Mouse (Mus musculus): ENCODE data around the gene Tshz2. TPM values are rescaled to one million over a fixed set of nuclear protein-coding genes. Genes with fewer than 3 reads are reported as not detected.

The Tshz2 gene
- polyA plus RNA-seq, 1 experiment: 5.8 TPM

DNA sequence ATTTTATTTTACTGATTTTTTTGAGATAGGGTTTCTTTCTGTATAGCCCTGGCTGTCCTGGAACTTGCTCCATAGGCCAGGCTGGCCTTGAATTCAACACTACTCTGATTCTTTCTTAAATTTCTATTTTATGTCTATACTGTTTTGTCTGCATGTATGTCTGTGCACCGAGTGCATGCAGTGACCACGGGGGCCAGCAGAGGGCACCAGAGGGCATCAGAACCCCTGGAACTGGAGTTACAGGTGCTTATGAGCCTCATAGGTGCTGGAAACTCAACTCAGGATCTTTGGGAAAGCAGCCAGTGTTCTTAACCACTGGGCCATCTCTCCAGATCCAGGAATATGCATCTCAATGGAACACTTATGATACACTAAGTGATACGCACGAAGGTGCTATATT lies 427.3 kb downstream of the Tshz2 start:
- 71% methylated on average over 4 of the region's 4 CpGs for WGBS
- Histone ChIP-seq H3K27me3 (ENCODE audit: control insufficient read depth, insufficient read depth, low read length) (no peaks in the 10 kb centered on the region), H3K4me3 (ENCODE audit: extremely low read depth, insufficient read depth, insufficient read length) (no peak overlapping the region), H3K36me3 (ENCODE audit: control insufficient read depth, insufficient read depth, low read length) (no peaks in the 10 kb centered on the region), H3K27ac (ENCODE audit: insufficient read depth, low read length) (no peak overlapping the region), H3K4me1 (ENCODE audit: control insufficient read depth, insufficient read depth, insufficient read length) (no peaks in the 10 kb centered on the region)
- TF ChIP-seq POLR2A (IDR thresholded peaks at IDR 0.05; ENCODE audit: low read depth, low read length) (no peak), CTCF (IDR thresholded peaks at IDR 0.05; ENCODE audit: extremely low read depth, insufficient read depth, insufficient read length, insufficient replicate concordance) (peak; percentile 37; the same call in 1 of the 2 replicates)
- DNase-seq (ENCODE audit: low read depth in 1 of 2, low spot score in 2 of 2): peak in 1 of 2 experiments; percentile 16

DNA sequence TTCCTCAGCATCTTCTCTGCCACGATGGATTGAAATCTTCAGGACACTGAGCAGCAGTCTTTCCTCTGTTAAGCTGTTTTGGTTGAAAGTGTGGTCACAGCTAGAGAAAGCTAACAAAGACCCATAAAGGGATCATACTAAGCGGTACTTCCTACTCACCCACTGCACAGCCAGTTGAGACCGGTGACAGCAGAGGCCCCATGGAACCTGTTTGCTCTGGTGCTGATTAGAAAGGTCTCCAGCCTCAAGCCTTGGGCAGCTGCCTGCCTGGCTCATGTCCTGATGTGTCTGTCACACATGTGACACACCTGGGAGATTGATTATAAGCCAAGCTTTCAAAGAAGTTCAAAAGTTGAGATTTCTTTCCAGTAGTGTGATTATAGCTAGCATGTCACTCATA lies 429.6 kb downstream of the Tshz2 start:
- H3K36me3 ChIP-seq (ENCODE audit: control insufficient read depth, insufficient read depth, low read length): no peaks in the 10 kb centered on the region
- no peaks in the 10 kb centered on the region for H3K27me3 ChIP-seq (ENCODE audit: control insufficient read depth, insufficient read depth, low read length)
- DNase-seq (ENCODE audit: low read depth in 1 of 2, low spot score in 2 of 2): no peak
- 86% methylated on average over 3 of the region's 3 CpGs for WGBS
- no peak overlapping the region for H3K4me3 ChIP-seq (ENCODE audit: extremely low read depth, insufficient read depth, insufficient read length)
- TF ChIP-seq CTCF (IDR thresholded peaks at IDR 0.05; ENCODE audit: extremely low read depth, insufficient read depth, insufficient read length, insufficient replicate concordance) (no peak), POLR2A (IDR thresholded peaks at IDR 0.05; ENCODE audit: low read depth, low read length) (no peak)
- H3K4me1 ChIP-seq (ENCODE audit: control insufficient read depth, insufficient read depth, insufficient read length): no peaks in the 10 kb centered on the region
- no peak overlapping the region for H3K27ac ChIP-seq (ENCODE audit: insufficient read depth, low read length)

DNA sequence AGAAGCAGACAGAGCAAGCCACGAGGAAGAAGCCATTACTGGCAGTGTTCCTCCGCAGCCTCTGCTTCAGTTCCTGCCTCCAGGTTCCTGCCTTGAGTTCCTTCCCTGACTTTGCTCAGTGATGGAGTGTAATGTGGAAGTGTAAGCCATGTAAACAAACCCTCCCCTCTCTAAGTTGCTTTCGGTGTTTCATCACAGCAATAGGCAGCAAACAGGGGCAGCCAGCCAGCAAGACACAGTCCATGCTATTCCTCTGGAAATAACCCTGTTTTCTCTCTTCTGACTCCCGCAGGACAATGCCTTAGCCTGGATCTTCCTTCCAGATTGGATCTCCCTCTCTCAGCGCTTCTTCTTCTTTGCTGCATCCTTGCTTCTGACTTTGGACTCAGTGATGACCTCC lies 437.2 kb downstream of the Tshz2 start:
- 81% methylated on average over 5 of the region's 5 CpGs for WGBS
- Histone ChIP-seq H3K4me3 (ENCODE audit: extremely low read depth, insufficient read depth, insufficient read length) (no peak overlapping the region), H3K4me1 (ENCODE audit: control insufficient read depth, insufficient read depth, insufficient read length) (no peaks in the 10 kb centered on the region), H3K27ac (ENCODE audit: insufficient read depth, low read length) (no peak overlapping the region), H3K27me3 (ENCODE audit: control insufficient read depth, insufficient read depth, low read length) (no peaks in the 10 kb centered on the region), H3K36me3 (ENCODE audit: control insufficient read depth, insufficient read depth, low read length) (no peaks in the 10 kb centered on the region)
- no peak for DNase-seq (ENCODE audit: low read depth in 1 of 2, low spot score in 2 of 2)
- TF ChIP-seq CTCF (IDR thresholded peaks at IDR 0.05; ENCODE audit: extremely low read depth, insufficient read depth, insufficient read length, insufficient replicate concordance) (no peak), POLR2A (IDR thresholded peaks at IDR 0.05; ENCODE audit: low read depth, low read length) (no peak)

DNA sequence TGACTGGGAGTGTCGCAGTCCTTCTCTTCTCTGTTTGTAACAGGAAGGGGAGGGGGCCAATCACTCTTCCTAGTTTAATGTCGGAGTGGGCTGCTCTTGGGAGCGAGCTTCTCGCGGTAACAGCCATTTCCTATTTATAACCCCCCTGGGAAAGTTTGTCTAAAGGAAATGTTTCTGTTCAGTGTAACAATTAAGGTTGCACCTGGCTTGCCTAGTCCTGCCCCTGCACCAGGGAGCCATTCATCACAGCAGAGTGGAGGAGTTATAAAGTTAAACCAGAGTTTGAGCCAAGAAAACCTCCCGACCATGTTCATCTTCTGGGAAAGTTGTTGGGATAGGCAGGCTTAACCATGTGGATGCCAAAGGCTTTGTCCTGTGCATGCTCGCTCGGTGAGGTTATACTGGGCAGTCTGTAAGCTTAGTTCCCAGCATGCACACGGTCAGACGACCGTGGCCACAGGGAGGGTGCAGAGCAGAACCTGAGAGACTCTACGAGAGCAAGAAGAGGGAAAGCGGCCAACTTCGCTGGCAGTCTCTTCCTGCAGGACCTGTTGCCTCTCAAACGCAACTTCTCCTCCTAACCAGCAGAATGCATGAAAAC lies 437.9 kb downstream of the Tshz2 start:
- no peaks in the 10 kb centered on the region for H3K27me3 ChIP-seq (ENCODE audit: control insufficient read depth, insufficient read depth, low read length)
- no peaks in the 10 kb centered on the region for H3K4me1 ChIP-seq (ENCODE audit: control insufficient read depth, insufficient read depth, insufficient read length)
- no peaks in the 10 kb centered on the region for H3K36me3 ChIP-seq (ENCODE audit: control insufficient read depth, insufficient read depth, low read length)
- no peak for DNase-seq (ENCODE audit: low read depth in 1 of 2, low spot score in 2 of 2)
- no peak for TF ChIP-seq CTCF (IDR thresholded peaks at IDR 0.05; ENCODE audit: extremely low read depth, insufficient read depth, insufficient read length, insufficient replicate concordance)
- no peak for TF ChIP-seq POLR2A (IDR thresholded peaks at IDR 0.05; ENCODE audit: low read depth, low read length)
- no peak overlapping the region for H3K4me3 ChIP-seq (ENCODE audit: extremely low read depth, insufficient read depth, insufficient read length)
- 26% methylated on average over 15 of the region's 15 CpGs for WGBS
- H3K27ac ChIP-seq (ENCODE audit: insufficient read depth, low read length): no peak overlapping the region

GRCm38 (mm10) chr2:170076941-170077490 lies 444.2 kb downstream of the Tshz2 start:
- H3K4me1 ChIP-seq (ENCODE audit: control insufficient read depth, insufficient read depth, insufficient read length): no peaks in the 10 kb centered on the region
- no peak overlapping the region for H3K4me3 ChIP-seq (ENCODE audit: extremely low read depth, insufficient read depth, insufficient read length)
- no peaks in the 10 kb centered on the region for H3K27me3 ChIP-seq (ENCODE audit: control insufficient read depth, insufficient read depth, low read length)
- H3K36me3 ChIP-seq (ENCODE audit: control insufficient read depth, insufficient read depth, low read length): no peaks in the 10 kb centered on the region
- no peak overlapping the region for H3K27ac ChIP-seq (ENCODE audit: insufficient read depth, low read length)
- WGBS: 84% methylated on average over 6 of the region's 6 CpGs
- TF ChIP-seq CTCF (IDR thresholded peaks at IDR 0.05; ENCODE audit: extremely low read depth, insufficient read depth, insufficient read length, insufficient replicate concordance) (no peak), POLR2A (IDR thresholded peaks at IDR 0.05; ENCODE audit: low read depth, low read length) (no peak)
- DNase-seq (ENCODE audit: low read depth in 1 of 2, low spot score in 2 of 2): no peak

DNA sequence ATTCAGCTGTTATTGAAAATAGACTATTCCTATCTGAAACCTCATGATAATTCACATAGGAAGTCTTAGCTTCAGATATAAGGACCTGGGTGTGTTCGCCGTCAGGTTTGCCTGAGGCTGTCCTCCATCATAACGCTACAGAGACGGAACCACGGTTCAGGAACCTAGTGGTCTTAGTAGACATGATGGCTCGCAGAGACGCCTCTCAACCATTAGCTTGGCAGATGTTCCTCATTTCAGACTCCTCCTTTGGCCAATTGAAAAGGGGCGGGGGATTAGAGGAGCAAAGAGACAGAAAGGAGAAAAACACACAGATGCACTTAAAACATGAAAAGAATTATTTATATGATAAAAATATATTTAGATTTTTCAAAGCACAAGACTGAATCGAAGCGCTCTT lies 445.2 kb downstream of the Tshz2 start:
- DNase-seq (ENCODE audit: low read depth in 1 of 2, low spot score in 2 of 2): no peak
- WGBS: 61% methylated on average over 10 of the region's 10 CpGs
- Histone ChIP-seq H3K36me3 (ENCODE audit: control insufficient read depth, insufficient read depth, low read length) (no peaks in the 10 kb centered on the region), H3K4me3 (ENCODE audit: extremely low read depth, insufficient read depth, insufficient read length) (no peak overlapping the region), H3K27ac (ENCODE audit: insufficient read depth, low read length) (no peak overlapping the region), H3K4me1 (ENCODE audit: control insufficient read depth, insufficient read depth, insufficient read length) (no peaks in the 10 kb centered on the region), H3K27me3 (ENCODE audit: control insufficient read depth, insufficient read depth, low read length) (no peaks in the 10 kb centered on the region)
- TF ChIP-seq CTCF (IDR thresholded peaks at IDR 0.05; ENCODE audit: extremely low read depth, insufficient read depth, insufficient read length, insufficient replicate concordance): no peak

GRCm38 (mm10) chr2:170078442-170079017 lies 445.7 kb downstream of the Tshz2 start:
- TF ChIP-seq POLR2A (IDR thresholded peaks at IDR 0.05; ENCODE audit: low read depth, low read length) (no peak), CTCF (IDR thresholded peaks at IDR 0.05; ENCODE audit: extremely low read depth, insufficient read depth, insufficient read length, insufficient replicate concordance) (0 out of 2 replicates have a peak, but pooled peaks have one; percentile 10)
- Histone ChIP-seq H3K36me3 (ENCODE audit: control insufficient read depth, insufficient read depth, low read length) (no peaks in the 10 kb centered on the region), H3K4me1 (ENCODE audit: control insufficient read depth, insufficient read depth, insufficient read length) (no peaks in the 10 kb centered on the region), H3K27ac (ENCODE audit: insufficient read depth, low read length) (no peak overlapping the region), H3K4me3 (ENCODE audit: extremely low read depth, insufficient read depth, insufficient read length) (no peak overlapping the region), H3K27me3 (ENCODE audit: control insufficient read depth, insufficient read depth, low read length) (no peaks in the 10 kb centered on the region)
- WGBS: 68% methylated on average over 15 of the region's 15 CpGs
- no peak for DNase-seq (ENCODE audit: low read depth in 1 of 2, low spot score in 2 of 2)

All from spleen, adult 2 months (tissue).